Mouse (Mus musculus) heart, adult 10 weeks (tissue): ENCODE data around the gene Cyp4a29. TPM values are rescaled to one million over a fixed set of nuclear protein-coding genes. Genes with fewer than 3 reads are reported as not detected.

Source experiments
- polyA plus RNA-seq: library from polyadenylated mRNA; stranded (reverse); fragments of 350-450 nt; fragmentation: Illumina TruSeq; extraction: RNeasy Lipid Tissue Mini Kit (QIAGEN cat#74804); gene quantifications from one replicate; pipeline ENCODE4 v1.2.3, GENCODE M21; 2014; ENCODE audit warnings: low read depth, low replicate concordance

The Cyp4a29 gene
- polyA plus RNA-seq = not detected

GRCm38 (mm10) chr4:115241784-115242183 lies at the start of gene Cyp4a29:
Cyp4a29 (plus strand) TSS chr4:115242084.

GRCm38 (mm10) chr4:115298746-115299145 lies 56.9 kb downstream of the Cyp4a29 start, which contains the start of gene Cyp4a12a:
Cyp4a12a (plus strand) TSS chr4:115299046.

Other genes starting within 250 kb of the Cyp4a29 start
- gene Stil, start 241.9 kb upstream of the Cyp4a29 start, polyA plus RNA-seq = 0.08 TPM
- gene Tal1, start 185.7 kb upstream of the Cyp4a29 start, polyA plus RNA-seq = 3.7 TPM
- gene Pdzk1ip1, start 153.4 kb upstream of the Cyp4a29 start, polyA plus RNA-seq = not detected
- gene Cyp4x1, start 107.8 kb upstream of the Cyp4a29 start, polyA plus RNA-seq = not detected
- not detected for gene Cyp4a12a, start 57.0 kb downstream of the Cyp4a29 start, polyA plus RNA-seq
- gene Cyp4a12b, start 169.5 kb downstream of the Cyp4a29 start, polyA plus RNA-seq = not detected
- not detected for gene Cyp4a30b, start 210.5 kb downstream of the Cyp4a29 start, polyA plus RNA-seq